Comparison of ENCODE assay signal across 8 mouse cellular contexts in genomic region chr6:53573711-53574065, GRCm38 (mm10).
DNase-seq lines count a peak whose midpoint lies in the region; ATAC-seq and TF ChIP-seq lines count a peak whose summit lies in the region.

No protein-coding gene starts in this region.

- H3K4me3 ChIP-seq in cerebellum, adult 2 months (replicated peaks; ENCODE audit: insufficient read depth, low read depth, low read length): peak overlapping the region; percentile 50
- peak overlapping the region; percentile 37 for H3K4me3 ChIP-seq in C2C12 (ENCODE audit: insufficient read depth, poor library complexity, severe bottlenecking)
- peak overlapping the region; percentile 26 for H3K4me3 ChIP-seq in forebrain, postnatal 0 days (ENCODE audit: low read depth, low read length)
- peak overlapping the region; percentile 17; the same call in 1 of the 2 replicates for H3K4me3 ChIP-seq in liver, postnatal 0 days (ENCODE audit: low read depth, low read length)

- WGBS in cerebellum, adult 2 months: under 1% methylated on average over 6 of the region's 6 CpGs
- 0% methylated on average over 5 of the region's 6 CpGs for WGBS in forebrain, postnatal 0 days
- WGBS in liver, postnatal 0 days (ENCODE audit: insufficient replicate concordance): 4% methylated on average over 6 of the region's 6 CpGs

- no peak for TF ChIP-seq CTCF in cerebellum, adult 2 months (IDR thresholded peaks at IDR 0.05; ENCODE audit: borderline replicate concordance, insufficient read depth, low read depth, low read length)
- no peak for TF ChIP-seq CTCF in C2C12 (IDR thresholded peaks at IDR 0.05; ENCODE audit: control insufficient read depth, insufficient read depth, insufficient read length)
- TF ChIP-seq CTCF in forebrain, postnatal 0 days (IDR thresholded peaks at IDR 0.05; ENCODE audit: low read depth): no peak
- no peak for TF ChIP-seq CTCF in liver, postnatal 0 days (IDR thresholded peaks at IDR 0.05; ENCODE audit: low read depth)

- H3K79me2 ChIP-seq in C2C12 (ENCODE audit: control insufficient read depth, insufficient read depth): peaks cover 24% of the 10 kb centered on the region

- H3K27me3 ChIP-seq in cerebellum, adult 2 months (ENCODE audit: control insufficient read depth, insufficient read depth, low read length): no peaks in the 10 kb centered on the region
- no peaks in the 10 kb centered on the region for H3K27me3 ChIP-seq in C2C12 (ENCODE audit: control insufficient read depth, insufficient read depth, insufficient read length)
- H3K27me3 ChIP-seq in forebrain, postnatal 0 days (ENCODE audit: insufficient read depth, low read length): no peaks in the 10 kb centered on the region
- H3K27me3 ChIP-seq in liver, postnatal 0 days (ENCODE audit: insufficient read depth, low read length): peaks cover 9% of the 10 kb centered on the region; the same call in 1 of the 2 replicates

- H3K9ac ChIP-seq in forebrain, postnatal 0 days: peak overlapping the region; percentile 45
- H3K9ac ChIP-seq in liver, postnatal 0 days (replicated peaks): no peak overlapping the region

- ATAC-seq in forebrain, postnatal 0 days: peak; percentile 47; the same call in 1 of the 2 replicates
- no peak for ATAC-seq in liver, postnatal 0 days

- H3K79me3 ChIP-seq in C2C12 (ENCODE audit: low read depth): no peaks in the 10 kb centered on the region

- H3K4me1 ChIP-seq in cerebellum, adult 2 months (ENCODE audit: control insufficient read depth, insufficient read depth, low read length): peaks cover 8% of the 10 kb centered on the region
- peaks cover 6% of the 10 kb centered on the region; the same call in 1 of the 2 replicates for H3K4me1 ChIP-seq in forebrain, postnatal 0 days (ENCODE audit: insufficient read depth)
- peaks cover 3% of the 10 kb centered on the region; the same call in 1 of the 2 replicates for H3K4me1 ChIP-seq in liver, postnatal 0 days (ENCODE audit: insufficient read depth)

- H3K36me3 ChIP-seq in C2C12 (ENCODE audit: control insufficient read depth, insufficient read depth): no peaks in the 10 kb centered on the region
- H3K36me3 ChIP-seq in forebrain, postnatal 0 days (ENCODE audit: insufficient read depth): no peaks in the 10 kb centered on the region
- H3K36me3 ChIP-seq in liver, postnatal 0 days (replicated peaks; ENCODE audit: insufficient read depth, low read length): no peaks in the 10 kb centered on the region

- peak overlapping the region; percentile 40 for H3K4me2 ChIP-seq in forebrain, postnatal 0 days (ENCODE audit: low read depth)
- peak overlapping the region; percentile 59 for H3K4me2 ChIP-seq in liver, postnatal 0 days (ENCODE audit: low read depth, low read length)

- peak in 1 of 2 experiments; percentile 34 for DNase-seq in cerebellum, adult 2 months
- no peak for DNase-seq in cerebellum, postnatal 4 days (ENCODE audit: low spot score in 2 of 2)
- no peak for DNase-seq in forebrain, postnatal 0 days
- no peak for DNase-seq in liver, postnatal 0 days
- no peak for DNase-seq in thymus, postnatal 4 days
- DNase-seq in right cerebral cortex, postnatal 10 days (ENCODE audit: low spot score in 2 of 2): no peak
- DNase-seq in thymus, adult 18-20 months: no peak

- TF ChIP-seq EP300 in liver, postnatal 0 days (IDR thresholded peaks at IDR 0.05; ENCODE audit: low read depth): no peak

- H3K27ac ChIP-seq in cerebellum, adult 2 months (ENCODE audit: insufficient read depth, low read length): no peak overlapping the region
- no peak overlapping the region for H3K27ac ChIP-seq in forebrain, postnatal 0 days (ENCODE audit: low read depth, low read length)
- no peak overlapping the region for H3K27ac ChIP-seq in liver, postnatal 0 days (ENCODE audit: low read depth)

- TF ChIP-seq POLR2A in cerebellum, adult 2 months (IDR thresholded peaks at IDR 0.05; ENCODE audit: borderline replicate concordance, insufficient read depth, low read length): no peak

- no peaks in the 10 kb centered on the region for H3K9me3 ChIP-seq in forebrain, postnatal 0 days (ENCODE audit: low read length)
- H3K9me3 ChIP-seq in liver, postnatal 0 days (ENCODE audit: low read length): no peaks in the 10 kb centered on the region

- peak overlapping the region; percentile 4 for H3ac ChIP-seq in C2C12 (ENCODE audit: control insufficient read depth, insufficient read length, low read depth)

TF ChIP-seq in C2C12, 6 proteins besides CTCF, POLR2A, EP300 and RAD21:
- TF ChIP-seq CEBPB (IDR thresholded peaks at IDR 0.05; ENCODE audit: low read depth): no peak
- no peak for TF ChIP-seq MYOD1 (IDR thresholded peaks at IDR 0.05; ENCODE audit: control insufficient read depth, insufficient read length, low read depth)
- TF ChIP-seq USF1 (IDR thresholded peaks at IDR 0.05; ENCODE audit: low read depth): no peak
- no peak for TF ChIP-seq MAX (IDR thresholded peaks at IDR 0.05)
- no peak for TF ChIP-seq MYOG (IDR thresholded peaks at IDR 0.05; ENCODE audit: control insufficient read depth, extremely low read depth, insufficient read length)
- TF ChIP-seq FOSL1 (IDR thresholded peaks at IDR 0.05; ENCODE audit: insufficient read depth, low read length, poor library complexity, severe bottlenecking): no peak
